Mouse (Mus musculus): ENCODE results near the gene Sertad1.

DNA sequence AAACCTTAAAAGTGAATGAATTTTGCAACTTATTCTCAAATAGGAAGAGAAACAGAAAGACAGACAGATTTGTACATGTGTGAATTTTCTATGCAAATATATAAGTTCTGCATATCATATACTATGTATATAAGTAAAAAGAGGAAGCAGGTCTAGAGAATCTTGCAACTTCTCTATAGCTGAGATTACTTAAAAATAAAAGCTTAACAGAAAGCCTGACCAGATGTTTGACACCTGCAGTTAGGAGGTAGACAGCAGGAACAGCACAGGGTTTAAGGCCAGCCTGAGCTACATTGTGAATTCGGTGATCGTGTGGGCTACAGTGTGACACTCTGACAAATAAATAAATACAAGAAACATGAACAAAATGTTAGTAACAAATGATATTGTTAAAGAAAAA lies 35.4 kb upstream of the Sertad1 start:
- TF ChIP-seq POLR2A (IDR thresholded peaks at IDR 0.05; ENCODE audit: low read depth, low read length) (no peak), CTCF (IDR thresholded peaks at IDR 0.05; ENCODE audit: extremely low read depth, insufficient read depth, insufficient read length, insufficient replicate concordance) (no peak)

Measured in spleen, adult 2 months (tissue).